Mouse (Mus musculus): Measurements from ENCODE around the gene Zfp943.
A peak's percentile ranks its signal among the peaks of the same experiment; 100 is the strongest.
"Not testable (repeated sequence)": the region's sequence is repeated elsewhere in the genome, so short reads cannot be mapped to it uniquely, and the experiment has no call there.

The Zfp943 gene

DNA sequence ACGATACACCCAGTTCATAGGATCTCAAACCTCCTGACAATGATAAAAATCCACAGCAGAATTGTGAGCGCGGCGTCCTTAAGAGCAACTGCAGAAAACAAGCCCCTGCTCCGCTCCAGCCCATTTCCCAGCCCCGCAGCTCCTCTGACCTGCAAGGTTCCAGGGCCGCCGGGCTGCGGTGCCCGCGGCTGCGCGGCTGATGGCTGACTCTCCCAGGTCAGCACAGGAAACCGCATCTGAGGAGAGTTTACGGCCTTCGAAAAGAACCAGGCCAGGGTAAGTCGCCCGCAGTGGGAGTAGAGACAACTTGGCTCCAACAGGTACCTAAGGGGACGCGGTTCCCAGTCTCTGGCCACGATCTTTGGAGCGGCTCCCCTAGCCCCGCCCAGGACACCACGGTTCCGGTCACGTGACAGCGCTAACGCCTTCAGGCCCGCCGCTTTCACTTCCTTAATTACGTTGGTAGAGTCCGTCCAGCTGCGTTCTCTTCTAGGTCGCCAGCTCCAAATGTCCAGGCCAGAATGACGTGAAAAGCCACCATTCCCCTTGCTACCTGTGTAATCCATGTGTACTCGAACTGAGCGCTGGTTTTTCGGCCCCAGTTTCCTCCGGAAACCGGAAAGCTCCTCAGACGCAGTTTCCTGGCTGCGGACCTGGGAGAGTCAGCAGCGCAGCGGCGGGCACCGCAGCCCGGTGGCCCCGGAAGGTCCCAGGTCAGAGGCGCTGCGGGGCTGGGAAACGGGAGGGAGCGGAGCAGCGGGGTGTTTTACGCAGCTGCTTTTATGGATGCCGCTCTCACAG, at the start of gene Zfp943, which contains the start of gene Zfp942:
Zfp943 (plus strand) TSS at position 446 of the 801 bp plus-strand sequence.
Zfp942 (minus strand) TSS at position 358 of the 801 bp plus-strand sequence.
- DNase-seq (ENCODE audit: low read depth, low spot score), result peak; percentile 78

DNA sequence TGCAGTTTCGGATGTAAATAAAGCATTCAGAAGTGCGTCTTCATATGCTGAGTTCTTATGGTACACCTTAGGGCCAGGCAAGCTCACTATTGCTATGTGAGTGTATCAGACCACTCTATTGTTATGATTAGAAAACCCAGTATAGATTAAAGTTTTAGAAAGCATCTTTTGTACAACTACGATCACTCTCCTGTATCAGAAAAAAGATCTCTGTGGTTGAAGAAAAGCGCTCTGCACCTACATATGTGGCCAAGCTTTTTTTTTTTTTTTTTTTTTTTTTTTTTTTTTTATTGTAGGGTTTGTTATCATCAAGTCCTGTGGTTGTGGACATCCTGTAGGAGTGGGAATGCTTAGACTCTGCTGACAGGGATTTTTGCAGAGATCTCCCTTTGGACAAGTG, 950 bp downstream of the Zfp943 start:
- DNase-seq (ENCODE audit: low read depth, low spot score), result no peak

DNA sequence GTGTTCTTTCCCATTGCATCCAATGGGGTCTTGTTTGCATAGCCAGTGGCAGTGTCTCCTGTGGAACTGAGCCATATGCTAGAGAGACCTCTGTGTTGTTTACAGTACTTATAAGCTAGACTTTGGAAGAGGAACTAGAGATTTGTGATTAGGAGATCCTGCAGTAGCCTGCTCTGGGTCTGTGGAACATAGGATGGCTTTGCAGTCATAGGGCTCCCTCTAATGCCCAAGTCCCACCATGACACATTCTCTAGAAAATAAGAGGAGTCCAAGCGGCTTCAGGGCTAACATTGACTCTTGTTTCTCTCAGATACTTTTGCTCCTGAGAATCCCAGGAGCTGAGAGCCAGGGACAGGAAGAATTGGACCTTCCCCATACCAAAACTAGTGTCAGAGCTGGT, 73.2 kb downstream of the Zfp943 start:
- DNase-seq (ENCODE audit: low read depth, low spot score), result not testable (repeated sequence)

DNA sequence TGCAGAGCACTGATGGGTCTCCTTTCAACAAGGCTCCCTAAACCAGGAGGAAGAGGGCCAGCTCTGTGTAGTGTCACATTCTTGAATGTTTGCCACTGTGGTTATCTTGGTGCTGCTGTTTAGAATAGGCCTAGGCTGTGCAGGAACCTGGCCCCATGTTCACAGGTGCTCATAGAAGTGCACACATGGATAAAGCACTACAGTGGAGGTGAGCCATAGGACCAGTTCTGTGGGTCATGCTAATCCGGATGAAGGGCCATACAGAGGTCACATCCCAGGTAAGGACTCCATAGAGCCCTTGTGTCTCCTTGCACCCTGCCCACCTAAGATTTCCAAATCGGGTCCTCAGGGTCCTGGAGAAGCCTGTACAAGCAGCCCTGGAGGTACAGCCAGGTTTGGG, 87.1 kb downstream of the Zfp943 start:
- no peak for DNase-seq (ENCODE audit: low read depth, low spot score)

DNA sequence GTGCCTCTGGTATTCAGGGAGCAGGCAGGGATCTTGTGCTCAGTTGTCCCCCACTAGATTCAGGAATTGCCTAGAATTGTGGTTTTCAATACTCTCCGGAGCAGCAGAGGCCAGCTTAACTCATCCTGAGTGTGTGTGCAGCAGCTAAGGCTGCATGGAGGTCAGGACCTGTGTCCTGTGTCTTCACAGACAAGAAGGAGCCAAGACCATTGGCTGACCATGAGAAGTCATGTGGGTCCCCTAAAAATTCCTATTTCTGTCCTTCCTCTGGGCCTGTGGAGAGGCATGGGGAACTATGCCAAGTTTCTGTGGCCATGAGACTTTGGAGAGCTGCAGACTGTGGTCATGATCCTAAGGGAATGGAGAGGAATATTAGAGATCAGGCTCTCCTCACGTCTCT, 90.9 kb downstream of the Zfp943 start:
- DNase-seq (ENCODE audit: low read depth, low spot score), result no peak

DNA sequence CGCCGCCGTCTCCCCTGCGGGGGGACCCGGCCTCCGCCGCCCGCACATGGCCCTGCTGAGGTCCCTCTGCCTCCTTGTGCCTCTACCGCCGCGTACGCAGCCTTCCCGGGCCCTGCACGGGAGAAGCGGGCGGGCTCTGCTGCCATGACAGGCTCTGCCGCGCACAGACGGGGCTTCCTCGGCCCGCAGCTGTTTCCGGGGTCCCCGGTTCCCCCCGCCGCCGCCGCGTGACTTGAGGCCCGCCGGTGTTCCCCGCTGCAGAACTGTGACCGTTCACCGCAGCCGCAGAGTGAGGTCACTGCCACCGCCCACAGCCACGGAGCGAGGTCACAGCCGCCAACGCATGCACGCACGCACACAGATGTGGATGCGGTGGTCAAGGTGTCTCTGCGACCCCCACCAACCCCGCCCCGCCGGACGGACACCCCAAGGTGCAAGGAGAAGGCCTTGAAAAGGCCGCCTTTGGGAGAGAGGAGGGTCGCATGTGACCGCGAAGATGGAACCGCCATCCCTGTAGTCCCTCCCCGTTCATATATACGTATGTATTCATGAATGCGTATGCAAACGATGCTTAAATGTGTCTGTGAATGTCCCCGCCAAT, 118.8 kb downstream of the Zfp943 start:
- peak; percentile 32 for DNase-seq (ENCODE audit: low read depth, low spot score)

DNA sequence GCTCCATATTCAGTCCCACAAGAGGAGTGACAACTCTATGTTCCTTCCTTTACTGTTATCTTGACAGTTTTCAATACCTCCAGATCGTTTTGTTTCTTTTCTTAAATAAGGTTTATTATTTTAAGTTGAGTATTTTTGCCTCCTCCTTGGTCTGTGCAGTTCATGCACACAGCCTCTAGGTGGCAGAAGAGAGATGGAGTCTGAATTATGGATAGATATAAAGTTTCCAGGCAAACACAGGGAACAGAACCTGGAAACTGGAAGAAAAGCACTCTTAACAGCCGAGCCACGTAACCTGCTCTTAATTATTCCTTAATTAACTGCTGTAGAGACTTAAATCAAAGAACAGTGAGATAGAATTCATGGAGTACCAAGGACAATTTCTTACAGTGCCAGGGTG, 120.9 kb downstream of the Zfp943 start:
- DNase-seq (ENCODE audit: low read depth, low spot score), result peak; percentile 37

DNA sequence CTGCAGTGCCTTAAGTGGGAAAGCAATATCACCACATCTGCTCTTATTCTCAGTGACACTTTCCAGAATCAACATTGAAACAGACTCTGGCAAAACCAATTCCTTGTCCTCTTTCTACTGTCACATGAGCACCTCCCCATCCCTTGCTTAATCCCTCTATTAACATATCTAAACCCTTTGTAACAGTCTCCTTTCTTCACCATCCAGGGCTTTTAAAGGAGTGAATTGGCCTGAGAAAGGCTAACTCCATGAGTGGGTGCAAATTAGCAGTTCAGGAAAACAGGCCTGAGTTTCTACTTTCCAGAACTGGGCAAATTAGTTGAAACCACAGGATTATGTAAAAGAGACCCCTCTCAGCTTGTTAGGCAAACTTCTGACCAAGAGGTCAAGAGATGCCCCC, 156.4 kb downstream of the Zfp943 start:
- DNase-seq (ENCODE audit: low read depth, low spot score), result peak; percentile 83
